Mouse (Mus musculus): Measurements from ENCODE around the gene Olfr112.
"Not testable (repeated sequence)": the region's sequence is repeated elsewhere in the genome, so short reads cannot be mapped to it uniquely, and the experiment has no call there.

The Olfr112 gene

GRCm38 (mm10) chr17:37569351-37569750, at the start of gene Olfr112:
Gene Olfr112 (minus strand): TSS chr17:37569451.
- DNase-seq (ENCODE audit: low spot score in 2 of 2), result no peak

GRCm38 (mm10) chr17:37592643-37593042, 23.4 kb upstream of the Olfr112 start, which contains the start of gene Olfr114:
Gene Olfr114 (minus strand): TSS chr17:37592743.
- DNase-seq (ENCODE audit: low spot score in 2 of 2), result no peak

- DNase-seq (ENCODE audit: low spot score in 2 of 2), result no peak
Measured at GRCm38 (mm10) chr17:37577563-37577962, 8.3 kb upstream of the Olfr112 start, which contains the start of gene Olfr113. Gene Olfr113 (minus strand): TSS chr17:37577663.

- no peak for DNase-seq (ENCODE audit: low spot score in 2 of 2)
Measured at GRCm38 (mm10) chr17:37558913-37559615, 10.2 kb downstream of the Olfr112 start.

- no peak for DNase-seq (ENCODE audit: low spot score in 2 of 2)
Measured at GRCm38 (mm10) chr17:37543800-37544435, 25.3 kb downstream of the Olfr112 start.

- DNase-seq (ENCODE audit: low spot score in 2 of 2), result no peak
Measured at GRCm38 (mm10) chr17:37541454-37542119, 27.7 kb downstream of the Olfr112 start.

- not testable (repeated sequence) for DNase-seq (ENCODE audit: low spot score in 2 of 2)
Measured at GRCm38 (mm10) chr17:37538416-37538815, 30.8 kb downstream of the Olfr112 start.

- DNase-seq (ENCODE audit: low spot score in 2 of 2), result no peak
Measured at GRCm38 (mm10) chr17:37535173-37535572, 34.1 kb downstream of the Olfr112 start.

GRCm38 (mm10) chr17:37525427-37525826, 43.8 kb downstream of the Olfr112 start:
- DNase-seq (ENCODE audit: low spot score in 2 of 2), result not testable (repeated sequence)

- DNase-seq (ENCODE audit: low spot score in 2 of 2), result not testable (repeated sequence)
Measured at GRCm38 (mm10) chr17:37524612-37525011, 44.6 kb downstream of the Olfr112 start.
